Mouse (Mus musculus) brain, embryonic 14.5 days (tissue): ENCODE data around the gene Gm17428. TPM values are rescaled to one million over a fixed set of nuclear protein-coding genes. Genes with fewer than 3 reads are reported as not detected.
A peak's percentile ranks its signal among the peaks of the same experiment; 100 is the strongest.
"Not testable (repeated sequence)": the region's sequence is repeated elsewhere in the genome, so short reads cannot be mapped to it uniquely, and the experiment has no call there.

ENCODE experiments used
- DNase-seq: peaks from one replicate; pipeline ENCODE4 v3.0.0-alpha.2; 2011; ENCODE audit warnings: low read depth
- CTCF ChIP-seq: fragments of 200-500 bp; IDR thresholded peaks from 2 replicates; pipeline ENCODE4 v1.5.1; 2012; ENCODE audit warnings: inconsistent platforms, mild to moderate bottlenecking, moderate library complexity, borderline replicate concordance; ENCODE audit not compliant: insufficient read depth, insufficient read length; ENCODE audit errors: extremely low read depth
- POLR2A ChIP-seq: fragments of 200-500 bp; IDR thresholded peaks from 2 replicates; pipeline ENCODE4 v1.6.1; 2012; ENCODE audit warnings: mild to moderate bottlenecking, inconsistent platforms, borderline replicate concordance; ENCODE audit not compliant: poor library complexity, insufficient read depth, insufficient read length, severe bottlenecking; ENCODE audit errors: extremely low read depth
- polyA plus RNA-seq: library from polyadenylated mRNA; depleted of rRNA; stranded (reverse); fragments of >200 nt; gene quantifications from 2 replicates; pipeline ENCODE4 v1.2.3, GENCODE M21; 2012

The Gm17428 gene
- polyA plus RNA-seq, 1 experiment = not detected

DNA sequence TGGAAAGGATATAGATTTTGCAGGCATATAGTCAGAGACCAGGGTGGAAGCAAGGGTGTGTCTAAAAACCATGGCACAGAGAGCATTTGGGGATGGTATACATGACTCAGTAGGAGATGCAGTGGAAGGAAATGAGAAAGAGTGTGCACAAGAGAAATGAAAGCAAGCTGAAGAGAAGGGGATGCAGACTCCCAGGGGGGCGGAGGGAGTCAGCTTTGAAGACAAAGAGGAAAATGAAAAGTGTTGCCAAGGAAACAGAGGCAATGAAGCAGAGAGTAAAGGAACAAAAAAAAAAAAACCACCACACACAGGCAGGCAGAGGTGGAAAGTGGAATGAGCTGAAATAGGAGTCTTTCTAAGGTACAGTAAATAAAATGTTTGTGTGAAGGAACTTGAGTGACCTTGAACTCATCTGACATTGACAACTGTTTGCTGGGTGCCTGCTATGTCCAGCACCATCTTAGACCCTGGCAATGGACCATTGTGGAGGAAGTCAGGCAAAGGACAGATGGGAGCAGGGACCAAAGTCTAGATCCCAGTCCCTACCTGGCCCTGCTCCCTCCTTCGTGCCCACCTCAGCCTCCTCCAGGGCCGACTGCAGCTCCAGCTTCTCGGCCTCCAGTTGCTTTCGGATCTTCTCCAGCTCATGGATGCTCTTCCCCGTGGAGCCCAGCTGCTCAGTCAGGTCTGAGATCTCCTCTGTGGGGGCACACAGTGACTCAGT lies 2.5 kb upstream of the Gm17428 start:
- TF ChIP-seq CTCF (no peak), POLR2A (no peak)
- peak; percentile 87 for DNase-seq

DNA sequence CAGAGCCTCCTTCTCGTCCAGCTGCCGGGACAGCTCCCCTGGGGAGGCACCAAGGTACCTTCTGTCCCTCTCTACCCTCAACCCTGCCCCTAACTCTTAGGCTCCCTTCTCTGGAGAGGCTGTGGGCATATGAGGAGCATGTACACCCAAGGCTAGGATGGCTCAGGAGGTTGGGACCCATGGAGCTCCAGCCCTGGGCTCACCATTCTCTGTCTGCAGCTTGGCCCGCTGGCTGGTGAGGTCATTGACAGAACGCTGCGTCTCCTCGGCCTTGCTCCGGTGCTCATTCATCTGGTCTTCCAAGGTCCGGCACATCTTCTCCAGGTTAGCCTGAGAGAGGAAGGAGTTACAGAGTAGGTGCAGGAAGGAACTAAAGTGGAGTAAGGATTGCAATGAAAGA lies 1.9 kb downstream of the Gm17428 start:
- TF ChIP-seq CTCF (no peak), POLR2A (no peak)

DNA sequence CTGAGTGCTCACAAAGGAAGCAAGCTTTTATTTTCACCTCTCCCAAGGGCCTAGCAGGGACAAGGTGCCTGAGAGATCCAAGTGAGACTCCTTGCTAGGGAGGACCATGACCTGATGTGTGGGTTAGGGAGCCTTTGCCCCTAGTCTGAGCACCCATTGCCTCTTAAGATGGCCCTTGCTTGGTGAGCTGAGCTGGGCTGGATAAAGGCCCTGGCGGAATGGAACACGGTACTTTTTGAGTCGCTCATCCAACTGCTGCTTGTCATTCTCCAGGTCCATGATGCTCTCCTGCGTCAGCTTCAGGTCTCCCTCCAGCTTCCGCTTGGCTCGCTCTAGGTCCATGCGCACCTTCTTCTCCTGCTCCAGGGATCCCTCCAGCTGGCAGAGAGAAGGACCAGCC lies 5.2 kb downstream of the Gm17428 start:
- DNase-seq = no peak
- TF ChIP-seq CTCF = no peak

More for the DNA sequence above, 1.9 kb downstream of the Gm17428 start:
- no peak for DNase-seq

DNA sequence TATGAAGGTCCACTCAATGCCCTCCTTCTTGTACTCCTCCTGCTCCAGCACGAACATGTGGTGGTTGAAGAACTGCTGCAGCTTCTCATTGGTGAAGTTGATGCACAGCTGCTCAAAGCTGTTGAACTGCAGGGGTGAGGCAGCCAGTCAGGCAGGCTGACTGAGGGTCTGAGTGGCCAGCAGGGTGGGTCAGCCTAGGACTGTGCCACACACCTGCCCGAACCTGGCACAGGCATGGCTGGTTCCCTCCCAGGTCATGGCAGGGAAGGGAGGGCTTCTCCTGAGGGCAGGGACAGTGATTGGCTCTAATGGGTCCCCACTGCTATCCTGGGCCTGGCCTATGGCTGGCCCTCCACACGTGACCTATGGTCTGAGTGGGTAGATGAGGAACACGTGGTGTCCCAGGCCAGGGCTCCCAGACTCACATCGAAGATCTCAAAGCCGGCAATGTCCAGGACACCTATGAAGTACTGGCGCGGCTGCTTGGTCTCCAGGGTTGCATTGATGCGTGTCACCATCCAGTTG lies 11.7 kb downstream of the Gm17428 start:
- not testable (repeated sequence) for DNase-seq

DNA sequence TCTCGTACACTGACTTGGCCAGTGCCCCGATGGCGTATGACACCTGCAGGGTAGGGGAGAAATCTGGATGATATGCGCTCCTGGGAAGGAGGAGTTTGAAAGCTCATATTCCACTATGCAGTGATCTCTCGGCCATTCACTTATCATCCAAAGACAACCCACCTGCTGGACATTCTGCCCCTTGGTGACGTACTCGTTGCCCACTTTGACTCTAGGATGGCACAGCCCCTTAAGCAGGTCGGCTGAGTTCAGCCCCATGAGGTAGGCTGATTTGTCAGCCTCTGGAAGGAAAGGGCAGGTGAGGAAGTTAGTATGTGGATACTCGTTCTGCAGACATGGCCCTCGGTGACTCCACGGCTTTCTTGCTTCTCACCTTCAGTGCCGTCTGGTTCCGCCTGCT lies 12.1 kb downstream of the Gm17428 start:
- no peak for DNase-seq
- TF ChIP-seq POLR2A = no peak
- TF ChIP-seq CTCF = no peak

DNA sequence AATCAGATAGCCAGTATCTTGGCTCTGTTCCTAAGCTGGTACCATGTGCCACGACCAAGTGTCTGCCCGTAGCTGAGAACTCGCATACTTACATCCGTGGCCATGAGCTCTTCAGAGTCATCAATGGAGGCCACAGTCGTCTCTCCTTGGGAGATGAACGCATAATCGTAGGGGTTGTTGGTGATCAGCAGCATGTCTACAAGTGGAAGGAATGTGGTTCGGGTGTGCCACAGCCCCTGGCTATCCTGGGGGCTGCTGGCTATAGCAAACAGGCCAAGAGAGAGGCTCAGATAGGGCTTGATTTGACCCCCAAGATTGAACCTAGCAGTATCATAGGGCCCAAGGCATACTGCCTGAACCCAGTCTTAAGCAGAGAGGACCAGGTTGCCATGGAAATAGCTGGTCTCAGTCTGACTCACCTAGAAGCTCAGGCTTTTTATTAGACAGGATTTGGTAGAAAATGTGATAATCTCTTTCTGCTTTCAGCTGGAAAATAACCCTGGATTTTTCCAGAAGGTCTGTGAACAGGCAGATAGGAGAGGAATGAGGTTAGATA lies 13.2 kb downstream of the Gm17428 start:
- TF ChIP-seq POLR2A = no peak
- no peak for TF ChIP-seq CTCF
- peak; percentile 50 for DNase-seq

DNA sequence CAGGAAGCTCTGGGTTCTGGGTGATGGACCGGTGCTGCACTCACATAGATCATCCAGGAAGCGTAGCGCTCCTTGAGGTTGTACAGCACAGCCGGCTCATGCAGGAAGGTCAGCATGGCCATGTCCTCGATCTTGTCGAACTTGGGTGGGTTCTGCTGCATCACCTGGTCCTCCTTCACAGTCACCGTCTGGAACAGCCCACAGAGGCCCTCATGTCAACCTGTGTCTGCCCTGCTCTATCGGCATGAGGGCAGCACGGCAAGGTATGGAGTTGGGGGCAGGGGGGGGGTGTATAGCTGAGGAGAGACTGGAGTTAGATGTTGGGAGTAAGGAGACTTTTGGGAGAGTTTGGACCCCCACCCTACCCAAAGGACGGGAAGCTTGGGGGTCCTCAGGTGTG lies 15.5 kb downstream of the Gm17428 start:
- TF ChIP-seq POLR2A (no peak), CTCF (no peak)
- DNase-seq = no peak

DNA sequence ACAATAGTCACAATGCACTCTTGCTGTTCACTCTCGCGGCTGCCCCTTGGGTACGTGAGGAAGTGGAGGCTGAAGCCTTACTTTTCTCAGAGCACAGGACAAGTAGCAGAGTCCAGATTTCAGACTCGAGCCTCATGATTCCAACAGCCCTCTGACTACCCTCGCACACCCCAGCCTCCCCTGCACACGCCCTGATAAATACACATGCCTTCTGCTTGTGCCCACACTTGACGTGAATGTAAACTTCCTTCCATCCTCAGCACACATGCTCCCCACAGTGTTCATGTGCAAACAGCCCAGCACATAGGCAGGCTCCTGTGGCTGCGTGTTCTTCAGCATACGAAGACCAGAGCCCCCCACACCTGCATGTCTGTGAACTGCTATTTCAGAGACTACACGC lies 16.9 kb downstream of the Gm17428 start:
- no peak for TF ChIP-seq POLR2A
- TF ChIP-seq CTCF = no peak
- DNase-seq = no peak

DNA sequence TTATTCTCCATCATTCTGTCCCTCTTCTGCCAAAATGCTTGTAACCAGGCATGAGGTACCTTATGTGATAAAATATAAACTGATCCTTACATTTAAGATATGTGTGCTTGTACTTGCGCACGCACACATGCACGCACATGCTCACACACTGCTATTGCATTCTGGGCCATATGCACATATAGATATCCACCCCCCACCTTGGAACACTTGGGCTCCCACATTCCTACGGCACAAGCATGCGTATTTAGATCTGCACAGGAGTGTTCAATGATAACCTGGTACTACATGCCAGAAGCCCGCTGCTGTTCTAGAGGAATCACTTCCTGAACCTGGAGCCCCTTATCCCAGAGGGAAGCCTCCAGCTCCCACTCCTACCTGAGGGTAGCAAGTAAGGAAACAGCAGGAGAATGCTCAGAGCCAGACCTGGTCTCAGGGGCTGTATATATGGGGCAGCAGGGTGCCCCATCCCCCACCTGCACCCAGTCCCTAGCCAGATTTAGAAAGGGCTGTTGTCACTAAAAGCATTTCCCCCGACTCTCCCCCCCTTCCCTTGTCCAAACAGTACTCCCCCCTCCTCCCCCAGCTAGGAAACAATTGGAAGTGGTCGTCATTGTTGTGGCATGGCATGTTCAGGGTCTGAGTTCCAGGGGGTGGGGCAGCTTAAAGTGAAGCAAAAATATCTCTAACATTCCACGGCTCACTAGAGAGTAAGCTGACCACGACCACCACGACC lies 17.6 kb downstream of the Gm17428 start, which contains the start of gene Myh7:
Myh7 (minus strand) TSS at position 491 of the 733 bp plus-strand sequence.
- TF ChIP-seq POLR2A = no peak
- no peak for TF ChIP-seq CTCF
- no peak for DNase-seq

DNA sequence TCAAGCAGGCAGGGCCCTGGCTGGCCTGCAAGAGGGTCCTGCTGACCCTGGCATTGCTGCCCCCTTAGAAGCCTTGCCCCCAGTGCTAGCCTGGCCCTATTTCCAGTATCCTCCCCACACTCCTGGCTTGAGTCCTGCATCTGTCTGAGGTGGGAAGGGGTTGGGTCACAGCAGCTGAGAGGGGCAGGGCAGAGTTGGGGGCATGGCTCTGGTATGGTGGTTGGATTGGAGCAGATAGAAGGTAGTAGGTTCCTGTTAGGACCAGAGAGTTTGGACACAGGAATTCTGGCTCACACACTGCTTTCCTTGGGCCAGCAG lies 18.1 kb downstream of the Gm17428 start:
- TF ChIP-seq CTCF = no peak
- TF ChIP-seq POLR2A = no peak
- no peak for DNase-seq

DNA sequence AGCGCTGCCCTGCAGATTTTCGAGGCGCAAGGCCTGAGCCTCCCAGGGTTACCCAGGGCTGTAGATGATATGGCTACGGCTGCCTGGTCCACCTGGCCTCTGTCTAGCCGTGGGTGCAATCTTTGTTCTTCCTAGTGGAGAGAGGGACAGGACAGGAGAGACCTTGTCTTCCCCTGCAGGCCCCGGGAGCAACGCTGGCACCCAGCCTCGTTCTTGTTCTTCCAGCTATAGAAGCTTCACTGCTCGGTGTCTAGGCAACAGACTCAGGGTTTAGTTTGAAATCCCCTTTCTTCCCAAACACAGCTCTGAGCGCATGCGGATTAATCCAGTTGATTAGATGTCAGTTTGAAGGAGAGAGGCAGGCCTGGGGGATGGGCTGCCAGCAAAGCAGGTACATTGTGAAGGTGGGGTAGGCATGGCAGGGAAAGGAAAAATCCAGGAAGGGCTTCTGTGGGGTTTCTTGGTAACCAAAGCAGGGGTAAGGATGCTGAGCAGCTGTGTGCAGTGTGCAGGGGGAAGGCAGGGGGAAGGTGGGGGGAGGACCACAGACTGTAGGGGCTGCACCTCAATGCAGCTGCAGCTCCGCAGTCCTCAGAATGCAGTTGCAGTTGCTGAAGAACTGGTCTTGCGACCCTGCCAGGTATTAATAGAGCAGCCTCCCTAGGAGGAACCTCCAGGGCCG lies 18.9 kb downstream of the Gm17428 start:
- peak; percentile 96 for DNase-seq
- TF ChIP-seq POLR2A (no peak), CTCF (no peak)
